Mouse (Mus musculus): ENCODE measurements at regions not wholly inside any gene's neighbourhood (a gene's known extent, or its start where the extent isn't known, plus 50 kb on each side); places are given as distances from the start of the nearest gene placed in this dataset.

DNA sequence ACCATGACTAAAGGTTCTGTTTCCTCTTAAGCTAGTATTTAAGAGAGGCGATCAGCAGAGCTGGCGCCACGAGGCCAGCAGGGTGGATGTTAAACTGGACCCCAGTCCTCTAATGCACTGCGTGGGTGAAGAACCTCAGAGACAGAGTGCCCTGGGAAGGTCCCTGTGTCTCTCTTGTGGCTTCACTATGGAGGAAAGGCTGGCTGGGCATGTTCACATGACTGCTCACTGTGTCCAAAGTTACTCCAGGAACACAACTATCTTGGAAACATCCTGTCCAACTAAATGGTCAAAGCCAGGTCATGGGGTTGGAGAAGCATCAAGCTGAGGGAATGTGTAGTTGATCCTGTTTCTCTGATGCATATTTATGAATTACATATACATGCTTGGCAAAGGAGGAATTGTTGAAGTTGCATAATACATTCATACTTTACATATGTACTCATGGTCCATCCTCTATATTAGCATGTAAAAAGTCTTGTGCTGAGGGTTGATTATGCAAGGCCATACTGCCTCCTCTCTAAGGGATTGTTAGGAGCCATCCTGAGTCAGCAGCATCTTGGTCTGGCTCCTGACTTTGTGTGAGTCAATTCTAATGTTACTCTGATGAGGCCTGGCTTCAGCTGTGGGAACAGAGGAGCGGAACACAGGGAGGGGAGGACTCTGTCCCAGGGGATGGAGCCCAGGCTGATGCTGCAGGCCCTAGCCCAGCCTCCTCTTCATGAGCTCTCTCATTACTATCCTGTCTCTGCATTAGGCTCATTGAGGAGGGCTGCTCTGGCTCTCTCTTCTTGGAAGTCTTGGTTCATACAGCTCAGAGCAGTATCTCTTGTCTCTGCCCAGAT is 387.9 kb upstream of the Tshz3 start:
- no peak overlapping the region for H3ac ChIP-seq (ENCODE audit: control insufficient read depth, insufficient read length, low read depth)
- H3K36me3 ChIP-seq (ENCODE audit: control insufficient read depth, insufficient read depth): no peaks in the 10 kb centered on the region
- no peaks in the 10 kb centered on the region for H3K79me2 ChIP-seq (ENCODE audit: control insufficient read depth, insufficient read depth)

DNA sequence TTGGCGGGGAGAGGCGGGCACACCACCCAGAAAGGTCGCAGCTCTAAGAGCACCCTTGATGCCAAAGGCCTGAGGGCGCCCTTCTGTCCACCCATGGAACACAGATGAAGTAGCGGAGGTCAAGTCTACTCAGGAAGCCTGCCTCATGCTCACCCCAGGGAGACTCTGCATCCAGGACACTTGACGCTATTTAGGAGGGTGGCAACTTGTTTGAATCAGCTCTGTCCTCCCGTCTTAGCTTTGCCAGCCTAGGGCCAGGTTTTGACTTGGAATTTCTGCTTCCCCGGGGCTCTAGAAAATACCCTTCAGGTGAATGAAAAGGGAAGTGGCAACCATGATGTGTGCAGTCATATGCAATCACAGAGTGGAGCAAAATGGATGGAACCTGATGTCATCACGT is 389.2 kb upstream of the Tshz3 start:
- H3K79me3 ChIP-seq (ENCODE audit: low read depth): no peaks in the 10 kb centered on the region
- TF ChIP-seq MAX (IDR thresholded peaks at IDR 0.05): no peak
- no peak for TF ChIP-seq CTCF (IDR thresholded peaks at IDR 0.05; ENCODE audit: control insufficient read depth, insufficient read depth, insufficient read length)
- no peak for TF ChIP-seq USF1 (IDR thresholded peaks at IDR 0.05; ENCODE audit: low read depth)
- TF ChIP-seq CEBPB (IDR thresholded peaks at IDR 0.05; ENCODE audit: low read depth): no peak
- TF ChIP-seq FOSL1 (IDR thresholded peaks at IDR 0.05; ENCODE audit: insufficient read depth, low read length, poor library complexity, severe bottlenecking): no peak
- no peak overlapping the region for H3ac ChIP-seq (ENCODE audit: control insufficient read depth, insufficient read length, low read depth)
- H3K79me2 ChIP-seq (ENCODE audit: control insufficient read depth, insufficient read depth): no peaks in the 10 kb centered on the region
- no peaks in the 10 kb centered on the region for H3K27me3 ChIP-seq (ENCODE audit: control insufficient read depth, insufficient read depth, insufficient read length)
- no peak overlapping the region for H3K4me3 ChIP-seq (ENCODE audit: insufficient read depth, poor library complexity, severe bottlenecking)
- H3K36me3 ChIP-seq (ENCODE audit: control insufficient read depth, insufficient read depth): no peaks in the 10 kb centered on the region

More for the DNA sequence above, 387.9 kb upstream of the Tshz3 start:
- Histone ChIP-seq H3K4me3 (ENCODE audit: insufficient read depth, poor library complexity, severe bottlenecking) (no peak overlapping the region), H3K27me3 (ENCODE audit: control insufficient read depth, insufficient read depth, insufficient read length) (no peaks in the 10 kb centered on the region), H3K79me3 (ENCODE audit: low read depth) (no peaks in the 10 kb centered on the region)
- TF ChIP-seq FOSL1 (IDR thresholded peaks at IDR 0.05; ENCODE audit: insufficient read depth, low read length, poor library complexity, severe bottlenecking): no peak
- no peak for TF ChIP-seq CTCF (IDR thresholded peaks at IDR 0.05; ENCODE audit: control insufficient read depth, insufficient read depth, insufficient read length)
- no peak for TF ChIP-seq USF1 (IDR thresholded peaks at IDR 0.05; ENCODE audit: low read depth)
- TF ChIP-seq MAX (IDR thresholded peaks at IDR 0.05): no peak
- no peak for TF ChIP-seq MYOG (IDR thresholded peaks at IDR 0.05; ENCODE audit: control insufficient read depth, extremely low read depth, insufficient read length)
- no peak for TF ChIP-seq MYOD1 (IDR thresholded peaks at IDR 0.05; ENCODE audit: control insufficient read depth, insufficient read length, low read depth)
- TF ChIP-seq CEBPB (IDR thresholded peaks at IDR 0.05; ENCODE audit: low read depth): no peak

DNA sequence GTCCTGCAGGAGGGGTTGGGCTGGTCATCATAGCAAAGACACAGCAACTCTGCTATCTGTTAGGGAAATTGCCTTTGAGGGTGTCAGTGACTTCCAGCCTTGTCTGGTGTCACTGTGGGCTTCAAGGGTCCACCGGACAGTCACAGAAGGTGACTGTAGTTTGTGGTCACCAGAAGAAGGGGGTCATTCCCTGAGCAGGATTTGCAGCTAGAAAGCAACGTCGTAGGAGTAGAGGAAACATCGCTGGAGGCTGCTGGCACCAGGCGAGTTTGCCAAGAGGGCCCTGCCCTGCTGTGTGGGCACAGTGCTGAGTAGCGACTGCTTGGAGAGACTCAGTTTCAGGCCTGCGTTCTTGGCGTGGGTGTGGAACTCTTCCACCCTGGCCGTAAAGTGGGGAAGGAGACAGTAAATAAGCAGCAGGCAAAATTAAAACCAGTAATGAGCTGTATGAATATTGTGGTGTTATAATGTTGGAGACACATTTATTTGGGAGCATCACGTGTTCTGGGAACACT is 389.8 kb upstream of the Tshz3 start:
- Histone ChIP-seq H3K4me3 (ENCODE audit: insufficient read depth, poor library complexity, severe bottlenecking) (no peak overlapping the region), H3ac (ENCODE audit: control insufficient read depth, insufficient read length, low read depth) (no peak overlapping the region), H3K27me3 (ENCODE audit: control insufficient read depth, insufficient read depth, insufficient read length) (no peaks in the 10 kb centered on the region), H3K79me3 (ENCODE audit: low read depth) (no peaks in the 10 kb centered on the region), H3K36me3 (ENCODE audit: control insufficient read depth, insufficient read depth) (no peaks in the 10 kb centered on the region), H3K79me2 (ENCODE audit: control insufficient read depth, insufficient read depth) (no peaks in the 10 kb centered on the region)
- TF ChIP-seq MAX (IDR thresholded peaks at IDR 0.05) (no peak), CTCF (IDR thresholded peaks at IDR 0.05; ENCODE audit: control insufficient read depth, insufficient read depth, insufficient read length) (no peak), CEBPB (IDR thresholded peaks at IDR 0.05; ENCODE audit: low read depth) (no peak), USF1 (IDR thresholded peaks at IDR 0.05; ENCODE audit: low read depth) (no peak), FOSL1 (IDR thresholded peaks at IDR 0.05; ENCODE audit: insufficient read depth, low read length, poor library complexity, severe bottlenecking) (no peak), MYOG (IDR thresholded peaks at IDR 0.05; ENCODE audit: control insufficient read depth, extremely low read depth, insufficient read length) (no peak), MYOD1 (IDR thresholded peaks at IDR 0.05; ENCODE audit: control insufficient read depth, insufficient read length, low read depth) (no peak)

DNA sequence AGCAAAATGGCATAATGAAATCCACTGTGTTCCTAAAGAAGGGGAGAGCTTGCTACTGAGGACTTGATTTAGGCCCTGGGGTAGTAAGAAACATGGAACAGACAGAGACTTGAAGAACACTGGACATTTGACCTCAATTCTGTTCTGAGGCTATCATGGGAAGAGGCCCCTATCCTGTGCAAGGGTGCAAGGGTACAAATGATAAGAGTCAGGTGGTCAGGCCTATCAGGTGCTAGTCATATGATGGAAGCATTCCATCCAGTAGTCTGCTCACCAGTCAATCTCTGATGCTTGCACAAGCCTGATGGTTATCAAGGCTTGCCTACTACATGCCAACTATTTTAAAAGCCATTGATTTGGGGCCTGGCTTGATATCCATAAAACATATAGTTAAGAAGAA is 420.6 kb upstream of the Tshz3 start:
- Histone ChIP-seq H3K79me3 (ENCODE audit: low read depth) (no peaks in the 10 kb centered on the region), H3K27me3 (ENCODE audit: control insufficient read depth, insufficient read depth, insufficient read length) (no peaks in the 10 kb centered on the region), H3K79me2 (ENCODE audit: control insufficient read depth, insufficient read depth) (no peaks in the 10 kb centered on the region), H3K4me3 (ENCODE audit: insufficient read depth, poor library complexity, severe bottlenecking) (no peak overlapping the region), H3ac (ENCODE audit: control insufficient read depth, insufficient read length, low read depth) (no peak overlapping the region), H3K36me3 (ENCODE audit: control insufficient read depth, insufficient read depth) (no peaks in the 10 kb centered on the region)
- TF ChIP-seq USF1 (IDR thresholded peaks at IDR 0.05; ENCODE audit: low read depth) (no peak), CEBPB (IDR thresholded peaks at IDR 0.05; ENCODE audit: low read depth) (no peak), MAX (IDR thresholded peaks at IDR 0.05) (no peak), MYOG (IDR thresholded peaks at IDR 0.05; ENCODE audit: control insufficient read depth, extremely low read depth, insufficient read length) (no peak), FOSL1 (IDR thresholded peaks at IDR 0.05; ENCODE audit: insufficient read depth, low read length, poor library complexity, severe bottlenecking) (no peak), CTCF (IDR thresholded peaks at IDR 0.05; ENCODE audit: control insufficient read depth, insufficient read depth, insufficient read length) (no peak)

DNA sequence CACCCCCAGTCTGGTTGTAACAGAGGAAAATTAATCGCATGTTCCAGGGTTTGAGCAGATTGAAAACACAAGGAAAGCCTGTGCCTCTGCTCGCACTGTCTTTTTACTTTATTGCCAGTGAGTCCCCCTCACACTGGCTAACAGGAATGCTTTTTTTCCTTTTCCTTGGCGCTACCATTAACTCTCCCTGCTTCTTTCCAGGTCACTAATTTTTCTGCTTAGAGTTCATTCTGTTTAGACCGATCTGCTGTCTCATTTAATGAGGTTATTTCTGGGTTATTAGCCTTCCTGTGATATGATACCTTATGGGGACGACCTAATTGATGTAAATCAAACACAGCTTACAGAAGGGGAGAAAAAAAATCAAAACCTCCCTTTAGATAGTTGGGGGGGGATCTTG is 429.0 kb upstream of the Tshz3 start:
- Histone ChIP-seq H3K4me3 (ENCODE audit: insufficient read depth, poor library complexity, severe bottlenecking) (no peak overlapping the region), H3K79me2 (ENCODE audit: control insufficient read depth, insufficient read depth) (no peaks in the 10 kb centered on the region), H3K79me3 (ENCODE audit: low read depth) (no peaks in the 10 kb centered on the region), H3K27me3 (ENCODE audit: control insufficient read depth, insufficient read depth, insufficient read length) (no peaks in the 10 kb centered on the region), H3K36me3 (ENCODE audit: control insufficient read depth, insufficient read depth) (no peaks in the 10 kb centered on the region), H3ac (ENCODE audit: control insufficient read depth, insufficient read length, low read depth) (no peak overlapping the region)
- TF ChIP-seq USF1 (IDR thresholded peaks at IDR 0.05; ENCODE audit: low read depth) (no peak), MYOD1 (IDR thresholded peaks at IDR 0.05; ENCODE audit: control insufficient read depth, insufficient read length, low read depth) (no peak), CTCF (IDR thresholded peaks at IDR 0.05; ENCODE audit: control insufficient read depth, insufficient read depth, insufficient read length) (no peak), MAX (IDR thresholded peaks at IDR 0.05) (no peak), FOSL1 (IDR thresholded peaks at IDR 0.05; ENCODE audit: insufficient read depth, low read length, poor library complexity, severe bottlenecking) (no peak), CEBPB (IDR thresholded peaks at IDR 0.05; ENCODE audit: low read depth) (no peak), MYOG (IDR thresholded peaks at IDR 0.05; ENCODE audit: control insufficient read depth, extremely low read depth, insufficient read length) (no peak)
